Mouse (Mus musculus) brain, embryonic 14.5 days (tissue): ENCODE results near the gene Gm47841.

Experiments
- CTCF ChIP-seq: fragments of 200-500 bp; IDR thresholded peaks from 2 replicates; pipeline ENCODE4 v1.5.1; 2012; ENCODE audit warnings: inconsistent platforms, mild to moderate bottlenecking, moderate library complexity, borderline replicate concordance; ENCODE audit not compliant: insufficient read depth, insufficient read length; ENCODE audit errors: extremely low read depth
- POLR2A ChIP-seq: fragments of 200-500 bp; IDR thresholded peaks from 2 replicates; pipeline ENCODE4 v1.6.1; 2012; ENCODE audit warnings: mild to moderate bottlenecking, inconsistent platforms, borderline replicate concordance; ENCODE audit not compliant: poor library complexity, insufficient read depth, insufficient read length, severe bottlenecking; ENCODE audit errors: extremely low read depth

- TF ChIP-seq POLR2A (no peak), CTCF (peak; percentile 82)
Observed at GRCm38 (mm10) chr15:101042613-101043012, 4.6 kb downstream of the Gm47841 start.
